In the genomic region with DNA sequence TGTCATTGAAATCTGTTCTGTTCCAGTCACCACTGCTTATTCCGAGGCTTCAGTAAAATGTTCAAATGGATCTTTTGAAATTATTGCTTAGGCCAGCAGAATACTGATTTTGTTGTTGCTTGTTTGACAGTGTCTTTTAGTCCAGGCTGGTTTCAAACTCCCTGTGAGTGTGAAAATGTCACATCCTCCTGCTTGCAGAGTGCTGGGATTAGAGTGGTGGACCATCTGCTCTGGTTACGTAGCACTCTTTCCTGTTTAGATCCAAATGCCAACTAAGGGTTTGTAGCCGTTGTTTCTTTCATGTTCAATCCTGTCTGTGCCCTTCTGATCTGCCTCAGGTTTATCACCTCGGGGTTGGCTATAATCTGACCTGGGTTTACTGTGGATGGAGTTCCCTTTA, we compare ENCODE assay signal across 20 mouse cellular contexts.
DNase-seq lines count a peak whose midpoint lies in the region; ATAC-seq and TF ChIP-seq lines count a peak whose summit lies in the region.
"Had no signal": no experiment of that assay in that cellular context is flagged by ENCODE, and none has a peak within 500 bp of the region (broad histone marks: within the 10 kb centered on the region; RNA-seq: fewer than 3 reads in every experiment).

No protein-coding gene starts in this region.

- TF ChIP-seq POLR2A in brain, embryonic 14.5 days (IDR thresholded peaks at IDR 0.05; ENCODE audit: borderline replicate concordance, extremely low read depth, insufficient read depth, insufficient read length, poor library complexity, severe bottlenecking): no peak

- no peak overlapping the region for H3K9ac ChIP-seq in midbrain, embryonic 16.5 days (ENCODE audit: low read depth, low read length)
- H3K9ac ChIP-seq: embryonic facial prominence, embryonic 12.5 days; forebrain, embryonic 12.5 days had no signal

- H3K9me3 ChIP-seq in midbrain, embryonic 16.5 days (replicated peaks; ENCODE audit: control insufficient read depth, low read length, poor library complexity, severe bottlenecking): no peaks in the 10 kb centered on the region
- H3K9me3 ChIP-seq: embryonic facial prominence, embryonic 10.5 days; embryonic facial prominence, embryonic 12.5 days; forebrain, embryonic 12.5 days had no signal

- H3K4me1 ChIP-seq in midbrain, embryonic 16.5 days (ENCODE audit: control insufficient read depth, insufficient read depth, low read length): no peaks in the 10 kb centered on the region
- H3K4me1 ChIP-seq: embryonic facial prominence, embryonic 10.5 days; embryonic facial prominence, embryonic 12.5 days; forebrain, embryonic 12.5 days had no signal

- H3K36me3 ChIP-seq in midbrain, embryonic 16.5 days (ENCODE audit: control insufficient read depth, insufficient read depth, low read length): no peaks in the 10 kb centered on the region
- H3K36me3 ChIP-seq: embryonic facial prominence, embryonic 10.5 days; embryonic facial prominence, embryonic 12.5 days; forebrain, embryonic 12.5 days had no signal

- no peak overlapping the region for H3K4me3 ChIP-seq in midbrain, embryonic 16.5 days (ENCODE audit: low read depth, low read length)
- H3K4me3 ChIP-seq: embryonic facial prominence, embryonic 10.5 days; embryonic facial prominence, embryonic 12.5 days; forebrain, embryonic 12.5 days had no signal

- no peak overlapping the region for H3K4me2 ChIP-seq in midbrain, embryonic 16.5 days (ENCODE audit: low read length)
- H3K4me2 ChIP-seq: embryonic facial prominence, embryonic 12.5 days; forebrain, embryonic 12.5 days had no signal

- DNase-seq in frontal cortex, postnatal 10 days (ENCODE audit: low spot score in 2 of 2): no peak
- peak; percentile 45 for DNase-seq in brain, adult 2 months (ENCODE audit: low read depth, low spot score)
- DNase-seq in brain, embryonic 14.5 days (ENCODE audit: low read depth): peak; percentile 22
- no peak for DNase-seq in gastrocnemius, postnatal 36 days
- DNase-seq: adrenal gland, adult 2 months; adrenal gland, postnatal 14 days; adrenal gland, postnatal 36 days; cerebellum, adult 18-20 months; cerebellum, adult 8-10 months; cerebellum, adult 9-11 months; cerebellum, postnatal 14 days; cerebellum, postnatal 36 days had no signal

- peak; percentile 52 for ATAC-seq in frontal cortex, adult (ENCODE audit: low TSS enrichment)
- peak; percentile 26; the same call in 1 of the 2 replicates for ATAC-seq in megakaryocyte progenitor cell, adult 5-6 weeks (replicated peaks; ENCODE audit: poor library complexity)
- no peak for ATAC-seq in midbrain, embryonic 16.5 days
- ATAC-seq: forebrain, embryonic 14.5 days; forebrain, embryonic 16.5 days had no signal

- H3K27ac ChIP-seq in midbrain, embryonic 16.5 days (ENCODE audit: low read length): no peak overlapping the region
- H3K27ac ChIP-seq: embryonic facial prominence, embryonic 10.5 days; embryonic facial prominence, embryonic 12.5 days; forebrain, embryonic 12.5 days had no signal

- WGBS in midbrain, embryonic 16.5 days: 66% methylated on average over 4 of the region's 4 CpGs

- intact Hi-C loops in gastrocnemius, postnatal 36 days (cut with DNase I): no loop called here

- no peak for TF ChIP-seq CTCF in brain, embryonic 14.5 days (IDR thresholded peaks at IDR 0.05; ENCODE audit: borderline replicate concordance, extremely low read depth, insufficient read depth, insufficient read length)

- no peaks in the 10 kb centered on the region for H3K27me3 ChIP-seq in midbrain, embryonic 16.5 days (ENCODE audit: control insufficient read depth, insufficient read depth, low read depth, low read length)
- H3K27me3 ChIP-seq: embryonic facial prominence, embryonic 12.5 days; forebrain, embryonic 12.5 days had no signal

Comparison
In these comparisons a context has a peak if more than half of its experiments do, and no peak if none do; other contexts are left out.
1. DNase-seq: peak in brain, adult 2 months (single experiment) and brain, embryonic 14.5 days (single experiment); none in frontal cortex, postnatal 10 days (0 of 2) and gastrocnemius, postnatal 36 days (0 of 2).